Mouse (Mus musculus) liver, embryonic 14.5 days (tissue): ENCODE measurements around the gene Mon2.

ENCODE experiments used
- CTCF ChIP-seq: IDR thresholded peaks from 2 replicates; pipeline ENCODE4 v1.5.1; 2016; ENCODE audit warnings: antibody characterized with exemption, low read depth, control low read depth
- EP300 ChIP-seq: IDR thresholded peaks from 2 replicates; pipeline ENCODE4 v1.6.1; 2016; ENCODE audit warnings: antibody characterized with exemption, low read depth

DNA sequence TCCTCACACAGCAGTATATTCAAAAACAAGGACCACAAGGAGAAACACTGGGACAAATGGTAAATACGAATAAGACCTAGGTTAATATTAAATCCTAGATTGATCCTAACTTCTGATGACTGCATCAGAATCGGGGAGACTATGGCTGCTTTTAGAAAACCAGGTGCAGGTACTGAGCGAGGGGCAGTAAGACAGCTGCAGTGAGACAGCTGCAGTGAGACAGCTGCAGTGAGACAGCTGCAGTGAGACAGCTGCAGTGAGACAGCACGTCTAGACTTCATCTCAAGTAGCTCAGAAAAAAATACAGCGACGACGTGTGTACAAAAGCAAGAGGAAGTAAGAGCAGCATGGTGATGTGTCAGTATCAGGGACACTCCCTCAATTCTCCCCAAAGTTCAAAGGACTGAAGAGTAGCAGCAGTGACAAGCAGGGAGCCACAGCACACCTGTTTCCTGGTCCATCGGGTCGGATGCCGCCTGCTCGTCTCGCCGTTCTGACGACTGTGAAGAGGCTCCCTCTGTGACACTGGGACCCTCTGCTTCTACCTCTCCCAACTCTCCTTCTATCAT lies 44.1 kb downstream of the Mon2 start:
- TF ChIP-seq CTCF (no peak), EP300 (no peak)
